Mouse (Mus musculus) intestine, embryonic 16.5 days (tissue): ENCODE data around the gene Itga2b. TPM values are rescaled to one million over a fixed set of nuclear protein-coding genes. Genes with fewer than 3 reads are reported as not detected.

ENCODE experiments used
- ATAC-seq: fragments of 200-750 bp; cut with Nextera tagmentation; 2 replicates; pipeline ENCODE4 v1.8.0; 2017; ENCODE audit warnings: moderate TSS enrichment, moderate library complexity
- H3K27ac ChIP-seq: fragments of 300-500 bp; sonication (generic); 2 replicates; pipeline ENCODE4 v1.5.1; 2014; ENCODE audit warnings: mild to moderate bottlenecking, low read length
- H3K27me3 ChIP-seq: fragments of 300-500 bp; sonication (generic); replicated peaks from 2 replicates; pipeline ENCODE4 v1.6.1; 2014; ENCODE audit warnings: low read length, control low read depth, mixed read lengths; ENCODE audit not compliant: control insufficient read depth, insufficient read depth
- H3K36me3 ChIP-seq: fragments of 300-500 bp; sonication (generic); 2 replicates; pipeline ENCODE4 v1.6.1; 2014; ENCODE audit warnings: low read length, control low read depth; ENCODE audit not compliant: control insufficient read depth, insufficient read depth
- H3K4me1 ChIP-seq: fragments of 300-500 bp; sonication (generic); 2 replicates; pipeline ENCODE4 v1.6.1; 2014; ENCODE audit warnings: low read length, control low read depth, mixed read lengths; ENCODE audit not compliant: control insufficient read depth, insufficient read depth
- H3K4me2 ChIP-seq: fragments of 300-500 bp; sonication (generic); 2 replicates; pipeline ENCODE4 v1.6.1; 2014; ENCODE audit warnings: low read depth, low read length, control low read depth
- H3K4me3 ChIP-seq: fragments of 300-500 bp; sonication (generic); 2 replicates; pipeline ENCODE4 v1.5.1; 2014; ENCODE audit warnings: mild to moderate bottlenecking, low read length
- H3K9ac ChIP-seq: fragments of 300-500 bp; sonication (generic); 2 replicates; pipeline ENCODE4 v1.6.1; 2014; ENCODE audit warnings: low read depth, low read length
- H3K9me3 ChIP-seq: fragments of 300-500 bp; sonication (generic); 2 replicates; pipeline ENCODE4 v1.6.1; 2016; ENCODE audit warnings: low read length, control low read depth; ENCODE audit not compliant: control insufficient read depth
- WGBS: fragments of 180-500 bp; shearing (Covaris S2); extraction: QIAGEN DNeasy Blood & Tissue Kit; methylation state at CpG from one replicate; pipeline ENCODE4 v1.1.7; 2014; 5-methylcytosine and 5-hydroxymethylcytosine counted together
- polyA plus RNA-seq: library from polyadenylated mRNA; unstranded; fragments of >200 nt; fragmentation: Nextera tagmentation; extraction: Ambion mirVana; gene quantifications from 2 replicates; pipeline ENCODE4 v1.2.1, GENCODE M21; 2015

Itga2b gene
- polyA plus RNA-seq, 1 experiment from 2014 or later: 3.7 TPM

- peak within 1 kb of the TSS; percentile 97 for H3K4me2 ChIP-seq
- H3K27me3 ChIP-seq: peaks cover 3% of the 10 kb centered on the region; the same call in 1 of the 2 replicates
- H3K4me1 ChIP-seq: peaks cover 27% of the 10 kb centered on the region
- H3K9me3 ChIP-seq: no peaks in the 10 kb centered on the region
- WGBS: 0% methylated on average over 29 of the region's 40 CpGs
- ATAC-seq: peak; percentile 70
- H3K4me3 ChIP-seq: peak within 1 kb of the TSS; percentile 91
- 0 out of 2 replicates have a peak, but pooled peaks cover 2% of the 10 kb centered on the region for H3K36me3 ChIP-seq
- peak within 1 kb of the TSS; percentile 95 for H3K9ac ChIP-seq
- peak within 1 kb of the TSS; percentile 87 for H3K27ac ChIP-seq
Observed at GRCm38 (mm10) chr11:102447497-102447896, 22.4 kb downstream of the Itga2b start, which contains the start of gene Fam171a2. Fam171a2 (minus strand) TSS chr11:102447682.

GRCm38 (mm10) chr11:102446581-102447461, 23.1 kb downstream of the Itga2b start:
- 1% methylated on average over 45 of the region's 49 CpGs for WGBS
- H3K27ac ChIP-seq: peak overlapping the region; percentile 87
- peaks cover 27% of the 10 kb centered on the region for H3K4me1 ChIP-seq
- peak; percentile 32 for ATAC-seq
- peaks cover 3% of the 10 kb centered on the region; the same call in 1 of the 2 replicates for H3K27me3 ChIP-seq
- no peaks in the 10 kb centered on the region for H3K9me3 ChIP-seq
- H3K4me3 ChIP-seq: peak overlapping the region; percentile 91
- 0 out of 2 replicates have a peak, but pooled peaks cover 5% of the 10 kb centered on the region for H3K36me3 ChIP-seq
- H3K4me2 ChIP-seq: peak overlapping the region; percentile 97
- H3K9ac ChIP-seq: peak overlapping the region; percentile 95

GRCm38 (mm10) chr11:102445891-102446361, 24.0 kb downstream of the Itga2b start:
- Histone ChIP-seq H3K36me3 (0 out of 2 replicates have a peak, but pooled peaks cover 5% of the 10 kb centered on the region), H3K4me1 (peaks cover 27% of the 10 kb centered on the region), H3K27me3 (peaks cover 3% of the 10 kb centered on the region; the same call in 1 of the 2 replicates), H3K9ac (peak overlapping the region; percentile 95), H3K9me3 (no peaks in the 10 kb centered on the region), H3K4me3 (peak overlapping the region; percentile 91), H3K27ac (peak overlapping the region; percentile 87), H3K4me2 (peak overlapping the region; percentile 97)
- 16% methylated on average over 7 of the region's 7 CpGs for WGBS
- ATAC-seq: peak; percentile 50

GRCm38 (mm10) chr11:102445264-102445890, 24.5 kb downstream of the Itga2b start:
- H3K9me3 ChIP-seq: no peaks in the 10 kb centered on the region
- H3K9ac ChIP-seq: no peak overlapping the region
- H3K4me1 ChIP-seq: peaks cover 27% of the 10 kb centered on the region
- peak overlapping the region; percentile 87 for H3K27ac ChIP-seq
- ATAC-seq: peak; percentile 27
- H3K27me3 ChIP-seq: peaks cover 3% of the 10 kb centered on the region; the same call in 1 of the 2 replicates
- peak overlapping the region; percentile 97; the same call in 1 of the 2 replicates for H3K4me2 ChIP-seq
- H3K36me3 ChIP-seq: 0 out of 2 replicates have a peak, but pooled peaks cover 5% of the 10 kb centered on the region
- H3K4me3 ChIP-seq: peak overlapping the region; percentile 91; the same call in 1 of the 2 replicates
- 20% methylated on average over 10 of the region's 10 CpGs for WGBS

- Histone ChIP-seq H3K4me1 (peaks cover 27% of the 10 kb centered on the region), H3K4me2 (no peak overlapping the region; the same call in 1 of the 2 replicates), H3K27ac (0 out of 2 replicates have a peak overlapping the region, but pooled peaks have one; percentile 8), H3K4me3 (no peak overlapping the region), H3K27me3 (peaks cover 3% of the 10 kb centered on the region; the same call in 1 of the 2 replicates), H3K36me3 (0 out of 2 replicates have a peak, but pooled peaks cover 5% of the 10 kb centered on the region), H3K9ac (no peak overlapping the region), H3K9me3 (no peaks in the 10 kb centered on the region)
- no peak for ATAC-seq
- WGBS: 15% methylated on average over 6 of the region's 6 CpGs
Observed at GRCm38 (mm10) chr11:102444781-102445180, 25.1 kb downstream of the Itga2b start.

- H3K27ac ChIP-seq: no peak overlapping the region
- WGBS: 80% methylated on average over 3 of the region's 3 CpGs
- H3K9ac ChIP-seq: no peak overlapping the region
- H3K4me2 ChIP-seq: no peak overlapping the region
- no peak for ATAC-seq
- H3K9me3 ChIP-seq: no peaks in the 10 kb centered on the region
- peaks cover 3% of the 10 kb centered on the region; the same call in 1 of the 2 replicates for H3K27me3 ChIP-seq
- peaks cover 27% of the 10 kb centered on the region for H3K4me1 ChIP-seq
- 0 out of 2 replicates have a peak, but pooled peaks cover 5% of the 10 kb centered on the region for H3K36me3 ChIP-seq
- H3K4me3 ChIP-seq: no peak overlapping the region
Observed at GRCm38 (mm10) chr11:102444321-102444720, 25.6 kb downstream of the Itga2b start.

- ATAC-seq: no peak
- H3K27ac ChIP-seq: no peak overlapping the region
- H3K27me3 ChIP-seq: 0 out of 2 replicates have a peak, but pooled peaks cover 3% of the 10 kb centered on the region
- 70% methylated on average over 12 of the region's 12 CpGs for WGBS
- H3K4me1 ChIP-seq: peaks cover 27% of the 10 kb centered on the region
- no peak overlapping the region for H3K4me2 ChIP-seq
- H3K9me3 ChIP-seq: no peaks in the 10 kb centered on the region
- no peak overlapping the region for H3K4me3 ChIP-seq
- H3K36me3 ChIP-seq: 0 out of 2 replicates have a peak, but pooled peaks cover 5% of the 10 kb centered on the region
- H3K9ac ChIP-seq: no peak overlapping the region
Observed at GRCm38 (mm10) chr11:102443740-102444139, 26.2 kb downstream of the Itga2b start.

GRCm38 (mm10) chr11:102442089-102442488, 27.8 kb downstream of the Itga2b start:
- no peak for ATAC-seq
- 84% methylated on average over 6 of the region's 6 CpGs for WGBS
- Histone ChIP-seq H3K9ac (no peak overlapping the region), H3K9me3 (no peaks in the 10 kb centered on the region), H3K36me3 (0 out of 2 replicates have a peak, but pooled peaks cover 5% of the 10 kb centered on the region), H3K27ac (no peak overlapping the region), H3K4me1 (peaks cover 35% of the 10 kb centered on the region), H3K27me3 (no peaks in the 10 kb centered on the region), H3K4me3 (no peak overlapping the region), H3K4me2 (no peak overlapping the region)

GRCm38 (mm10) chr11:102441434-102441833, 28.5 kb downstream of the Itga2b start:
- Histone ChIP-seq H3K9ac (no peak overlapping the region), H3K36me3 (0 out of 2 replicates have a peak, but pooled peaks cover 5% of the 10 kb centered on the region), H3K4me2 (no peak overlapping the region), H3K27ac (no peak overlapping the region), H3K27me3 (no peaks in the 10 kb centered on the region), H3K9me3 (no peaks in the 10 kb centered on the region), H3K4me3 (no peak overlapping the region), H3K4me1 (peaks cover 37% of the 10 kb centered on the region)
- no peak for ATAC-seq
- 83% methylated on average over 3 of the region's 3 CpGs for WGBS
